Mouse (Mus musculus) heart, embryonic 16.5 days (tissue): ENCODE data around the gene Pf4. TPM values are rescaled to one million over a fixed set of nuclear protein-coding genes. Genes with fewer than 3 reads are reported as not detected.

Source experiments
- ATAC-seq: fragments of 200-750 bp; cut with Nextera tagmentation; replicated peaks from 2 replicates; pipeline ENCODE4 v1.8.0; 2017; ENCODE audit warnings: moderate number of reproducible peaks; ENCODE audit not compliant: insufficient read depth, low FRiP score; ENCODE audit errors: extremely low read depth
- H3K27ac ChIP-seq: fragments of 300-500 bp; sonication (generic); 2 replicates; pipeline ENCODE4 v1.5.1; 2014; ENCODE audit warnings: mild to moderate bottlenecking, low read length, control low read depth, moderate library complexity
- H3K27me3 ChIP-seq: fragments of 300-500 bp; sonication (generic); 2 replicates; pipeline ENCODE4 v1.6.1; 2014; ENCODE audit warnings: low read length, mixed read lengths; ENCODE audit not compliant: control insufficient read depth, insufficient read depth
- H3K36me3 ChIP-seq: fragments of 300-500 bp; sonication (generic); 2 replicates; pipeline ENCODE4 v1.6.1; 2014; ENCODE audit not compliant: control insufficient read depth, insufficient read depth
- H3K4me1 ChIP-seq: fragments of 300-500 bp; sonication (generic); 2 replicates; pipeline ENCODE4 v1.6.1; 2014; ENCODE audit warnings: low read length, mixed read lengths; ENCODE audit not compliant: control insufficient read depth, insufficient read depth
- H3K4me2 ChIP-seq: fragments of 300-500 bp; sonication (generic); 2 replicates; pipeline ENCODE4 v1.6.1; 2014; ENCODE audit warnings: low read depth, mild to moderate bottlenecking, control low read depth, low read length
- H3K4me3 ChIP-seq: fragments of 300-500 bp; sonication (generic); 2 replicates; pipeline ENCODE4 v1.5.1; 2014; ENCODE audit warnings: mild to moderate bottlenecking, control low read depth, low read length
- H3K9ac ChIP-seq: fragments of 300-500 bp; sonication (generic); 2 replicates; pipeline ENCODE4 v1.6.1; 2014; ENCODE audit warnings: low read length, control low read depth
- H3K9me3 ChIP-seq: fragments of 300-500 bp; sonication (generic); replicated peaks from 2 replicates; pipeline ENCODE4 v1.6.1; 2016; ENCODE audit warnings: low read length; ENCODE audit not compliant: control insufficient read depth
- WGBS: fragments of 180-500 bp; shearing (Covaris S2); extraction: QIAGEN DNeasy Blood & Tissue Kit; methylation state at CpG from one replicate; pipeline ENCODE4 v1.1.7; 2014; 5-methylcytosine and 5-hydroxymethylcytosine counted together
- polyA plus RNA-seq: library from polyadenylated mRNA; unstranded; fragments of >200 nt; fragmentation: Nextera tagmentation; extraction: Ambion mirVana; gene quantifications from 2 replicates; pipeline ENCODE4 v1.2.1, GENCODE M21; 2015

Gene Pf4
- polyA plus RNA-seq, result 35.9 and 38.9 TPM in 2 replicates

GRCm38 (mm10) chr5:90771880-90772653 is at the start of gene Pf4:
Gene Pf4, plus strand, starts transcription at chr5:90772435.
- ATAC-seq, result peak; percentile 52
- Histone ChIP-seq H3K4me1 (0 out of 2 replicates have a peak, but pooled peaks cover 2% of the 10 kb centered on the region), H3K27me3 (no peaks in the 10 kb centered on the region), H3K36me3 (no peaks in the 10 kb centered on the region), H3K9ac (no peak within 1 kb of the TSS), H3K4me3 (no peak within 1 kb of the TSS), H3K27ac (peak within 1 kb of the TSS; percentile 43; the same call in 1 of the 2 replicates), H3K9me3 (no peaks in the 10 kb centered on the region), H3K4me2 (peak within 1 kb of the TSS; percentile 33)
- 47% methylated on average over 16 of the region's 16 CpGs for WGBS

- ATAC-seq, result no peak
- Histone ChIP-seq H3K27ac (no peak overlapping the region), H3K4me2 (no peak overlapping the region), H3K9me3 (no peaks in the 10 kb centered on the region), H3K27me3 (no peaks in the 10 kb centered on the region), H3K36me3 (no peaks in the 10 kb centered on the region), H3K4me1 (no peaks in the 10 kb centered on the region), H3K4me3 (no peak overlapping the region), H3K9ac (no peak overlapping the region)
- 78% methylated on average over 3 of the region's 3 CpGs for WGBS
These were observed 49.6 kb upstream of the Pf4 start for GRCm38 (mm10) chr5:90722656-90723055.

- no peak overlapping the region for H3K27ac ChIP-seq
- H3K4me2 ChIP-seq, result no peak overlapping the region
- no peak for ATAC-seq
- H3K9ac ChIP-seq, result no peak overlapping the region
- H3K4me3 ChIP-seq, result no peak overlapping the region
- H3K27me3 ChIP-seq, result no peaks in the 10 kb centered on the region
- whole genome bisulfite sequencing, result 70% methylated on average over 3 of the region's 3 CpGs
- H3K4me1 ChIP-seq, result no peaks in the 10 kb centered on the region
- no peaks in the 10 kb centered on the region for H3K36me3 ChIP-seq
- no peaks in the 10 kb centered on the region for H3K9me3 ChIP-seq
These were observed 44.0 kb upstream of the Pf4 start for GRCm38 (mm10) chr5:90728254-90728653.

GRCm38 (mm10) chr5:90731480-90731879 is 40.8 kb upstream of the Pf4 start:
- no peaks in the 10 kb centered on the region for H3K36me3 ChIP-seq
- no peak overlapping the region for H3K27ac ChIP-seq
- H3K9ac ChIP-seq, result no peak overlapping the region
- H3K4me1 ChIP-seq, result no peaks in the 10 kb centered on the region
- no peak overlapping the region for H3K4me3 ChIP-seq
- no peaks in the 10 kb centered on the region for H3K27me3 ChIP-seq
- no peaks in the 10 kb centered on the region for H3K9me3 ChIP-seq
- no peak overlapping the region for H3K4me2 ChIP-seq
- 74% methylated on average over 4 of the region's 4 CpGs for WGBS
- ATAC-seq, result no peak

GRCm38 (mm10) chr5:90742029-90742428 is 30.2 kb upstream of the Pf4 start:
- no peaks in the 10 kb centered on the region for H3K4me1 ChIP-seq
- H3K9me3 ChIP-seq, result no peaks in the 10 kb centered on the region
- H3K27ac ChIP-seq, result no peak overlapping the region
- ATAC-seq, result no peak
- H3K4me3 ChIP-seq, result no peak overlapping the region
- H3K27me3 ChIP-seq, result no peaks in the 10 kb centered on the region
- no peaks in the 10 kb centered on the region for H3K36me3 ChIP-seq
- no peak overlapping the region for H3K4me2 ChIP-seq
- WGBS, result 62% methylated on average over 4 of the region's 4 CpGs
- no peak overlapping the region for H3K9ac ChIP-seq

GRCm38 (mm10) chr5:90753934-90754333 is 18.3 kb upstream of the Pf4 start:
- H3K4me1 ChIP-seq, result peaks cover 3% of the 10 kb centered on the region; the same call in 1 of the 2 replicates
- H3K27ac ChIP-seq, result no peak overlapping the region
- H3K36me3 ChIP-seq, result no peaks in the 10 kb centered on the region
- no peak overlapping the region for H3K4me2 ChIP-seq
- 78% methylated on average over 1 of the region's 1 CpGs for WGBS
- peaks cover 3% of the 10 kb centered on the region; the same call in 1 of the 2 replicates for H3K27me3 ChIP-seq
- no peak for ATAC-seq
- no peaks in the 10 kb centered on the region for H3K9me3 ChIP-seq
- no peak overlapping the region for H3K9ac ChIP-seq
- no peak overlapping the region for H3K4me3 ChIP-seq

GRCm38 (mm10) chr5:90758020-90758605 is 14.1 kb upstream of the Pf4 start:
- Histone ChIP-seq H3K9ac (no peak overlapping the region), H3K36me3 (no peaks in the 10 kb centered on the region), H3K27ac (no peak overlapping the region), H3K27me3 (peaks cover 8% of the 10 kb centered on the region), H3K4me1 (peaks cover 5% of the 10 kb centered on the region; the same call in 1 of the 2 replicates), H3K9me3 (no peaks in the 10 kb centered on the region), H3K4me2 (no peak overlapping the region), H3K4me3 (no peak overlapping the region)
- no peak for ATAC-seq
- 38% methylated on average over 5 of the region's 5 CpGs for WGBS

- Histone ChIP-seq H3K27ac (no peak within 1 kb of the TSS), H3K4me2 (peak within 1 kb of the TSS; percentile 44), H3K9me3 (no peaks in the 10 kb centered on the region), H3K36me3 (no peaks in the 10 kb centered on the region), H3K4me1 (peaks cover 5% of the 10 kb centered on the region; the same call in 1 of the 2 replicates), H3K9ac (no peak within 1 kb of the TSS), H3K27me3 (peaks cover 8% of the 10 kb centered on the region), H3K4me3 (peak within 1 kb of the TSS; percentile 13)
- ATAC-seq, result no peak; the same call in 1 of the 2 replicates
- WGBS, result 6% methylated on average over 32 of the region's 32 CpGs
These were observed 12.9 kb upstream of the Pf4 start, which contains the start of gene Cxcl5 for GRCm38 (mm10) chr5:90759077-90760065. Gene Cxcl5, plus strand, starts transcription at chr5:90759360.
